In the genomic region with DNA sequence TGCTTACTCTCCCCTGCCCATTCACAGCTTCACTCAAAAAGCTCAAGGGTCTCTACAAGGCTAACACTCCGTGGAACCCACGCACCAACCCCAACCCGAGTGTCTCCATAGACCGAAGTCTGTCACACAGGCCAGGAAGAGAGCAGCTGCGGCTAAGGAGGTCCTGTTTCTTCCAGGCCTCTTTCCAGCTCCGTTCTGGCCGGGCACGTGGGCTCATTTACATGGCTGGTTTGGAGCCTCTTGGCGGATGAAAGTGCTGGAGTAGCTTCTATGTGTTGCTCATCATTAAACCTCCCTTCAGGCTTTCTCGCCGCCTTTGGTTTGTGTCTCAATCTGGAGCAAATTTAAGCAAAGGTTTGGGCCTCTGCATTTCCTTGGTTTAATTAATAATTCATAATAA, we compare ENCODE assay signal across 29 mouse cellular contexts.
A peak's percentile ranks its signal among the peaks of the same experiment; 100 is the strongest.
DNase-seq lines count a peak whose midpoint lies in the region; ATAC-seq and TF ChIP-seq lines count a peak whose summit lies in the region.
"Had no signal": no experiment of that assay in that cellular context is flagged by ENCODE, and none has a peak within 500 bp of the region (broad histone marks: within the 10 kb centered on the region; RNA-seq: fewer than 3 reads in every experiment).

No protein-coding gene starts in this region.

- H3K27me3 ChIP-seq in embryonic facial prominence, embryonic 11.5 days (ENCODE audit: control insufficient read depth, insufficient read depth, low read length), result no peaks in the 10 kb centered on the region
- peaks cover 31% of the 10 kb centered on the region for H3K27me3 ChIP-seq in limb, embryonic 13.5 days
- H3K27me3 ChIP-seq in hindbrain, embryonic 13.5 days, result no peaks in the 10 kb centered on the region
- no peaks in the 10 kb centered on the region for H3K27me3 ChIP-seq in hindbrain, postnatal 0 days (ENCODE audit: insufficient read depth, low read length)
- no peaks in the 10 kb centered on the region for H3K27me3 ChIP-seq in stomach, postnatal 0 days (ENCODE audit: control insufficient read depth, insufficient read depth, low read length)
- H3K27me3 ChIP-seq: forebrain, embryonic 13.5 days; lung, embryonic 15.5 days; neural tube, embryonic 13.5 days had no signal

- ATAC-seq in embryonic facial prominence, embryonic 11.5 days (replicated peaks; ENCODE audit: insufficient number of reproducible peaks, low FRiP score, low TSS enrichment, low read depth), result no peak
- no peak for ATAC-seq in limb, embryonic 13.5 days (ENCODE audit: low FRiP score, low read depth)
- no peak for ATAC-seq in hindbrain, embryonic 13.5 days (ENCODE audit: low FRiP score)
- no peak for ATAC-seq in hindbrain, postnatal 0 days
- ATAC-seq in stomach, postnatal 0 days (ENCODE audit: low FRiP score, low TSS enrichment), result no peak
- ATAC-seq: activated CD4-positive, CD25-positive, alpha-beta regulatory T cell, adult 4 months; forebrain, embryonic 13.5 days; intestine, postnatal 0 days; midbrain, embryonic 16.5 days had no signal

- TF ChIP-seq CTCF in hindbrain, postnatal 0 days (IDR thresholded peaks at IDR 0.05; ENCODE audit: low read depth), result no peak
- no peak for TF ChIP-seq CTCF in stomach, postnatal 0 days (IDR thresholded peaks at IDR 0.05; ENCODE audit: low read depth)

- no peak for TF ChIP-seq EP300 in stomach, postnatal 0 days (optimal IDR thresholded peaks at IDR 0.05)

- no peak overlapping the region for H3K4me2 ChIP-seq in embryonic facial prominence, embryonic 11.5 days (ENCODE audit: low read depth, low read length)
- 0 out of 2 replicates have a peak overlapping the region, but pooled peaks have one; percentile 9 for H3K4me2 ChIP-seq in limb, embryonic 13.5 days (replicated peaks)
- no peak overlapping the region for H3K4me2 ChIP-seq in hindbrain, embryonic 13.5 days
- no peak overlapping the region for H3K4me2 ChIP-seq in hindbrain, postnatal 0 days (ENCODE audit: low read depth, low read length)
- no peak overlapping the region for H3K4me2 ChIP-seq in stomach, postnatal 0 days (replicated peaks; ENCODE audit: low read depth)
- H3K4me2 ChIP-seq: forebrain, embryonic 13.5 days; heart, embryonic 11.5 days; lung, embryonic 15.5 days; neural tube, embryonic 13.5 days had no signal

- H3K36me3 ChIP-seq in embryonic facial prominence, embryonic 11.5 days (replicated peaks; ENCODE audit: control insufficient read depth, insufficient read depth, low read depth, low read length), result no peaks in the 10 kb centered on the region
- no peaks in the 10 kb centered on the region for H3K36me3 ChIP-seq in limb, embryonic 13.5 days
- no peaks in the 10 kb centered on the region for H3K36me3 ChIP-seq in hindbrain, embryonic 13.5 days
- H3K36me3 ChIP-seq in hindbrain, postnatal 0 days (ENCODE audit: insufficient read depth, low read length), result no peaks in the 10 kb centered on the region
- H3K36me3 ChIP-seq in stomach, postnatal 0 days (ENCODE audit: control insufficient read depth, insufficient read depth, low read length), result no peaks in the 10 kb centered on the region
- H3K36me3 ChIP-seq: hindbrain, embryonic 10.5 days; lung, embryonic 15.5 days; neural tube, embryonic 13.5 days had no signal

- peak; percentile 14 for DNase-seq in NIH3T3 (ENCODE audit: low read depth)
- DNase-seq in embryonic facial prominence, embryonic 11.5 days (ENCODE audit: low spot score), result no peak
- DNase-seq in gastrocnemius, adult 8-10 months (ENCODE audit: low spot score in 2 of 2), result peak; percentile 4 to 18
- DNase-seq in hindbrain, postnatal 0 days (ENCODE audit: low spot score), result no peak
- no peak for DNase-seq in stomach, postnatal 0 days (ENCODE audit: low spot score)
- DNase-seq: adrenal gland, postnatal 10 days; B cell, adult 2 months; cerebellum, adult 18-20 months; cerebellum, postnatal 36 days; embryo, embryonic 11 days; heart, adult 11 months; heart, postnatal 10 days; kidney, postnatal 36 days; layer of hippocampus, adult 9-11 months; lung, postnatal 4 days; thymus, postnatal 36 days had no signal

- WGBS in embryonic facial prominence, embryonic 11.5 days, result 73% methylated on average over 11 of the region's 11 CpGs
- WGBS in limb, embryonic 13.5 days, result 32% methylated on average over 11 of the region's 11 CpGs
- 79% methylated on average over 11 of the region's 11 CpGs for WGBS in hindbrain, embryonic 13.5 days
- WGBS in hindbrain, postnatal 0 days, result 66% methylated on average over 11 of the region's 11 CpGs
- 78% methylated on average over 11 of the region's 11 CpGs for WGBS in stomach, postnatal 0 days

- H3K9me3 ChIP-seq in embryonic facial prominence, embryonic 11.5 days (replicated peaks; ENCODE audit: control insufficient read depth, low read length), result no peaks in the 10 kb centered on the region
- H3K9me3 ChIP-seq in limb, embryonic 13.5 days, result no peaks in the 10 kb centered on the region
- H3K9me3 ChIP-seq in hindbrain, embryonic 13.5 days, result no peaks in the 10 kb centered on the region
- no peaks in the 10 kb centered on the region for H3K9me3 ChIP-seq in hindbrain, postnatal 0 days (ENCODE audit: low read length)
- H3K9me3 ChIP-seq in stomach, postnatal 0 days (ENCODE audit: control insufficient read depth, low read length), result no peaks in the 10 kb centered on the region
- H3K9me3 ChIP-seq: forebrain, embryonic 13.5 days; hindbrain, embryonic 10.5 days; lung, embryonic 15.5 days; neural tube, embryonic 13.5 days had no signal

- H3K4me1 ChIP-seq in embryonic facial prominence, embryonic 11.5 days (ENCODE audit: control insufficient read depth, insufficient read depth, low read length), result no peaks in the 10 kb centered on the region
- H3K4me1 ChIP-seq in limb, embryonic 13.5 days, result peaks cover 16% of the 10 kb centered on the region
- no peaks in the 10 kb centered on the region for H3K4me1 ChIP-seq in hindbrain, embryonic 13.5 days (replicated peaks)
- H3K4me1 ChIP-seq in hindbrain, postnatal 0 days (ENCODE audit: insufficient read depth, low read length), result no peaks in the 10 kb centered on the region
- no peaks in the 10 kb centered on the region for H3K4me1 ChIP-seq in stomach, postnatal 0 days (replicated peaks; ENCODE audit: control insufficient read depth, insufficient read depth)
- H3K4me1 ChIP-seq: forebrain, embryonic 13.5 days; hindbrain, embryonic 10.5 days; lung, embryonic 15.5 days; neural tube, embryonic 13.5 days had no signal

- 0 out of 2 replicates have a peak overlapping the region, but pooled peaks have one; percentile 16 for H3K27ac ChIP-seq in embryonic facial prominence, embryonic 11.5 days (replicated peaks; ENCODE audit: low read depth, low read length)
- no peak overlapping the region; the same call in 1 of the 2 replicates for H3K27ac ChIP-seq in limb, embryonic 13.5 days
- no peak overlapping the region for H3K27ac ChIP-seq in hindbrain, embryonic 13.5 days
- no peak overlapping the region for H3K27ac ChIP-seq in hindbrain, postnatal 0 days
- H3K27ac ChIP-seq in stomach, postnatal 0 days (replicated peaks), result no peak overlapping the region
- H3K27ac ChIP-seq: forebrain, embryonic 13.5 days; left cerebral cortex, adult 2 months; liver, embryonic 14.5 days; lung, embryonic 15.5 days; neural tube, embryonic 13.5 days had no signal

- no peak overlapping the region for H3K9ac ChIP-seq in embryonic facial prominence, embryonic 11.5 days (replicated peaks; ENCODE audit: low read length)
- H3K9ac ChIP-seq in limb, embryonic 13.5 days, result no peak overlapping the region
- H3K9ac ChIP-seq in hindbrain, embryonic 13.5 days, result no peak overlapping the region
- no peak overlapping the region for H3K9ac ChIP-seq in hindbrain, postnatal 0 days (replicated peaks; ENCODE audit: low read length)
- H3K9ac ChIP-seq in stomach, postnatal 0 days (ENCODE audit: low read length), result no peak overlapping the region
- H3K9ac ChIP-seq: forebrain, embryonic 13.5 days; liver, embryonic 14.5 days; lung, embryonic 15.5 days; neural tube, embryonic 13.5 days had no signal

- H3K4me3 ChIP-seq in embryonic facial prominence, embryonic 11.5 days (ENCODE audit: low read depth, low read length), result no peak overlapping the region
- no peak overlapping the region for H3K4me3 ChIP-seq in limb, embryonic 13.5 days
- H3K4me3 ChIP-seq in hindbrain, embryonic 13.5 days, result no peak overlapping the region
- no peak overlapping the region for H3K4me3 ChIP-seq in hindbrain, postnatal 0 days (ENCODE audit: low read length)
- H3K4me3 ChIP-seq in stomach, postnatal 0 days (ENCODE audit: low read depth, low read length), result no peak overlapping the region
- H3K4me3 ChIP-seq: forebrain, embryonic 13.5 days; hindbrain, embryonic 10.5 days; left cerebral cortex, adult 2 months; lung, embryonic 15.5 days; myocyte; neural tube, embryonic 13.5 days had no signal

Comparison
In these comparisons a context has a peak if more than half of its experiments do, and no peak if none do; other contexts are left out.
1. DNase-seq: peak in NIH3T3 (single experiment) and gastrocnemius, adult 8-10 months (2 of 2); none in embryonic facial prominence, embryonic 11.5 days (single experiment), hindbrain, postnatal 0 days (single experiment) and stomach, postnatal 0 days (single experiment).